Mouse (Mus musculus): ENCODE data around the gene Slc9a3. TPM values are rescaled to one million over a fixed set of nuclear protein-coding genes. Genes with fewer than 3 reads are reported as not detected.

Gene Slc9a3
- polyA plus RNA-seq, 1 experiment from 2014 or later = not detected

GRCm38 (mm10) chr13:74102831-74103582 is 18.2 kb upstream of the Slc9a3 start:
- no peaks in the 10 kb centered on the region for H3K27me3 ChIP-seq (ENCODE audit: control insufficient read depth, insufficient read depth, low read length)
- no peaks in the 10 kb centered on the region for H3K4me1 ChIP-seq (replicated peaks; ENCODE audit: control insufficient read depth, insufficient read depth, low read length)
- H3K4me2 ChIP-seq (ENCODE audit: low read depth, low read length, severe bottlenecking) = no peak overlapping the region
- no peaks in the 10 kb centered on the region for H3K9me3 ChIP-seq (ENCODE audit: control insufficient read depth, low read length)
- no peaks in the 10 kb centered on the region for H3K36me3 ChIP-seq (ENCODE audit: control insufficient read depth, insufficient read depth, low read length)
- DNase-seq (ENCODE audit: low spot score) = no peak
- H3K27ac ChIP-seq (ENCODE audit: low read depth, low read length) = no peak overlapping the region
- WGBS = 79% methylated on average over 4 of the region's 4 CpGs
- H3K9ac ChIP-seq (ENCODE audit: low read length) = no peak overlapping the region
- H3K4me3 ChIP-seq (ENCODE audit: low read depth, low read length) = no peak overlapping the region
- ATAC-seq (replicated peaks; ENCODE audit: low FRiP score) = no peak

- Histone ChIP-seq H3K27ac (ENCODE audit: low read depth, low read length) (no peak overlapping the region), H3K4me2 (ENCODE audit: low read depth, low read length, severe bottlenecking) (no peak overlapping the region), H3K27me3 (ENCODE audit: control insufficient read depth, insufficient read depth, low read length) (no peaks in the 10 kb centered on the region), H3K36me3 (ENCODE audit: control insufficient read depth, insufficient read depth, low read length) (no peaks in the 10 kb centered on the region), H3K4me1 (replicated peaks; ENCODE audit: control insufficient read depth, insufficient read depth, low read length) (no peaks in the 10 kb centered on the region), H3K9ac (ENCODE audit: low read length) (no peak overlapping the region), H3K4me3 (ENCODE audit: low read depth, low read length) (no peak overlapping the region), H3K9me3 (ENCODE audit: control insufficient read depth, low read length) (no peaks in the 10 kb centered on the region)
- WGBS = 88% methylated on average over 7 of the region's 7 CpGs
- ATAC-seq (replicated peaks; ENCODE audit: low FRiP score) (no peak), DNase-seq (ENCODE audit: low spot score) (no peak)
Measured at GRCm38 (mm10) chr13:74104417-74104816, 16.8 kb upstream of the Slc9a3 start.

GRCm38 (mm10) chr13:74107410-74107809 is 13.8 kb upstream of the Slc9a3 start:
- H3K27me3 ChIP-seq (ENCODE audit: control insufficient read depth, insufficient read depth, low read length) = no peaks in the 10 kb centered on the region
- no peak overlapping the region for H3K4me2 ChIP-seq (ENCODE audit: low read depth, low read length, severe bottlenecking)
- H3K27ac ChIP-seq (ENCODE audit: low read depth, low read length) = no peak overlapping the region
- 87% methylated on average over 2 of the region's 2 CpGs for WGBS
- H3K4me3 ChIP-seq (ENCODE audit: low read depth, low read length) = no peak overlapping the region
- DNase-seq (ENCODE audit: low spot score) (no peak), ATAC-seq (replicated peaks; ENCODE audit: low FRiP score) (no peak)
- no peak overlapping the region for H3K9ac ChIP-seq (ENCODE audit: low read length)
- H3K36me3 ChIP-seq (ENCODE audit: control insufficient read depth, insufficient read depth, low read length) = no peaks in the 10 kb centered on the region
- H3K4me1 ChIP-seq (replicated peaks; ENCODE audit: control insufficient read depth, insufficient read depth, low read length) = no peaks in the 10 kb centered on the region; the same call in 1 of the 2 replicates
- no peaks in the 10 kb centered on the region for H3K9me3 ChIP-seq (ENCODE audit: control insufficient read depth, low read length)

GRCm38 (mm10) chr13:74112593-74112992 is 8.7 kb upstream of the Slc9a3 start:
- no peaks in the 10 kb centered on the region for H3K36me3 ChIP-seq (ENCODE audit: control insufficient read depth, insufficient read depth, low read length)

GRCm38 (mm10) chr13:74113626-74114191 is 7.5 kb upstream of the Slc9a3 start:
- Histone ChIP-seq H3K27ac (ENCODE audit: low read depth, low read length) (no peak overlapping the region), H3K4me1 (replicated peaks; ENCODE audit: control insufficient read depth, insufficient read depth, low read length) (no peaks in the 10 kb centered on the region; the same call in 1 of the 2 replicates), H3K4me2 (ENCODE audit: low read depth, low read length, severe bottlenecking) (no peak overlapping the region), H3K27me3 (ENCODE audit: control insufficient read depth, insufficient read depth, low read length) (no peaks in the 10 kb centered on the region), H3K4me3 (ENCODE audit: low read depth, low read length) (no peak overlapping the region), H3K9ac (ENCODE audit: low read length) (no peak overlapping the region), H3K9me3 (ENCODE audit: control insufficient read depth, low read length) (no peaks in the 10 kb centered on the region), H3K36me3 (ENCODE audit: control insufficient read depth, insufficient read depth, low read length) (no peaks in the 10 kb centered on the region)
- no peak for DNase-seq (ENCODE audit: low spot score)
- ATAC-seq (replicated peaks; ENCODE audit: low FRiP score) = no peak
- 77% methylated on average over 6 of the region's 6 CpGs for WGBS

More at GRCm38 (mm10) chr13:74112593-74112992, 8.7 kb upstream of the Slc9a3 start:
- no peaks in the 10 kb centered on the region; the same call in 1 of the 2 replicates for H3K4me1 ChIP-seq (replicated peaks; ENCODE audit: control insufficient read depth, insufficient read depth, low read length)
- no peak overlapping the region for H3K9ac ChIP-seq (ENCODE audit: low read length)
- H3K4me3 ChIP-seq (ENCODE audit: low read depth, low read length) = no peak overlapping the region
- 52% methylated on average over 4 of the region's 4 CpGs for WGBS
- H3K9me3 ChIP-seq (ENCODE audit: control insufficient read depth, low read length) = no peaks in the 10 kb centered on the region
- no peak overlapping the region for H3K4me2 ChIP-seq (ENCODE audit: low read depth, low read length, severe bottlenecking)
- DNase-seq (ENCODE audit: low spot score) (no peak), ATAC-seq (replicated peaks; ENCODE audit: low FRiP score) (no peak)
- H3K27me3 ChIP-seq (ENCODE audit: control insufficient read depth, insufficient read depth, low read length) = no peaks in the 10 kb centered on the region
- H3K27ac ChIP-seq (ENCODE audit: low read depth, low read length) = no peak overlapping the region

- Histone ChIP-seq H3K9ac (ENCODE audit: low read length) (no peak overlapping the region), H3K4me3 (ENCODE audit: low read depth, low read length) (no peak overlapping the region), H3K27ac (ENCODE audit: low read depth, low read length) (no peak overlapping the region), H3K27me3 (ENCODE audit: control insufficient read depth, insufficient read depth, low read length) (peaks cover 21% of the 10 kb centered on the region), H3K4me1 (replicated peaks; ENCODE audit: control insufficient read depth, insufficient read depth, low read length) (no peaks in the 10 kb centered on the region), H3K36me3 (ENCODE audit: control insufficient read depth, insufficient read depth, low read length) (no peaks in the 10 kb centered on the region), H3K4me2 (ENCODE audit: low read depth, low read length, severe bottlenecking) (no peak overlapping the region), H3K9me3 (ENCODE audit: control insufficient read depth, low read length) (no peaks in the 10 kb centered on the region)
- DNase-seq (ENCODE audit: low spot score) = peak; percentile 14
- no peak for ATAC-seq (replicated peaks; ENCODE audit: low FRiP score)
- 29% methylated on average over 14 of the region's 14 CpGs for WGBS
Measured at GRCm38 (mm10) chr13:74121795-74122330, 606 bp downstream of the Slc9a3 start.

GRCm38 (mm10) chr13:74122632-74123031 is 1.4 kb downstream of the Slc9a3 start:
- Histone ChIP-seq H3K4me3 (ENCODE audit: low read depth, low read length) (no peak overlapping the region), H3K27me3 (ENCODE audit: control insufficient read depth, insufficient read depth, low read length) (peaks cover 21% of the 10 kb centered on the region), H3K36me3 (ENCODE audit: control insufficient read depth, insufficient read depth, low read length) (no peaks in the 10 kb centered on the region), H3K9ac (ENCODE audit: low read length) (no peak overlapping the region), H3K4me2 (ENCODE audit: low read depth, low read length, severe bottlenecking) (no peak overlapping the region), H3K4me1 (replicated peaks; ENCODE audit: control insufficient read depth, insufficient read depth, low read length) (no peaks in the 10 kb centered on the region), H3K27ac (ENCODE audit: low read depth, low read length) (no peak overlapping the region), H3K9me3 (ENCODE audit: control insufficient read depth, low read length) (no peaks in the 10 kb centered on the region)
- ATAC-seq (replicated peaks; ENCODE audit: low FRiP score) (no peak), DNase-seq (ENCODE audit: low spot score) (peak; percentile 47)
- 78% methylated on average over 3 of the region's 3 CpGs for WGBS

GRCm38 (mm10) chr13:74127571-74127970 is 6.3 kb downstream of the Slc9a3 start:
- Histone ChIP-seq H3K4me3 (ENCODE audit: low read depth, low read length) (no peak overlapping the region), H3K27me3 (ENCODE audit: control insufficient read depth, insufficient read depth, low read length) (peaks cover 3% of the 10 kb centered on the region; the same call in 1 of the 2 replicates), H3K27ac (ENCODE audit: low read depth, low read length) (no peak overlapping the region), H3K4me1 (replicated peaks; ENCODE audit: control insufficient read depth, insufficient read depth, low read length) (no peaks in the 10 kb centered on the region), H3K36me3 (ENCODE audit: control insufficient read depth, insufficient read depth, low read length) (no peaks in the 10 kb centered on the region), H3K9ac (ENCODE audit: low read length) (no peak overlapping the region), H3K4me2 (ENCODE audit: low read depth, low read length, severe bottlenecking) (no peak overlapping the region), H3K9me3 (ENCODE audit: control insufficient read depth, low read length) (no peaks in the 10 kb centered on the region)
- WGBS = 70% methylated on average over 7 of the region's 7 CpGs
- DNase-seq (ENCODE audit: low spot score) (no peak), ATAC-seq (replicated peaks; ENCODE audit: low FRiP score) (no peak)

Data from forebrain, embryonic 11.5 days (tissue).